Mouse (Mus musculus) limb, embryonic 14.5 days (tissue): ENCODE results near the gene Zic1. TPM values are rescaled to one million over a fixed set of nuclear protein-coding genes. Genes with fewer than 3 reads are reported as not detected.

ENCODE experiments used
- ATAC-seq: fragments of 200-750 bp; cut with Nextera tagmentation; 2 replicates; pipeline ENCODE4 v1.8.0; 2017; ENCODE audit warnings: low read depth, moderate number of reproducible peaks, moderate TSS enrichment; ENCODE audit not compliant: low FRiP score
- DNase-seq: peaks from one replicate; pipeline ENCODE4 v3.0.0-alpha.2; 2015; ENCODE audit warnings: low spot score
- H3K27ac ChIP-seq: fragments of 300-500 bp; sonication (generic); replicated peaks from 2 replicates; pipeline ENCODE4 v1.5.1; 2014; ENCODE audit warnings: low read depth, mild to moderate bottlenecking, low read length, moderate library complexity, mixed read lengths
- H3K27me3 ChIP-seq: fragments of 300-500 bp; sonication (generic); 2 replicates; pipeline ENCODE4 v1.6.1; 2014; ENCODE audit warnings: low read length, mixed read lengths; ENCODE audit not compliant: control insufficient read depth, insufficient read depth
- H3K36me3 ChIP-seq: fragments of 300-500 bp; sonication (generic); 2 replicates; pipeline ENCODE4 v1.6.1; 2014; ENCODE audit warnings: mild to moderate bottlenecking, low read length, moderate library complexity, mixed read lengths; ENCODE audit not compliant: control insufficient read depth, insufficient read depth
- H3K4me1 ChIP-seq: fragments of 300-500 bp; sonication (generic); 2 replicates; pipeline ENCODE4 v1.6.1; 2014; ENCODE audit warnings: antibody characterized with exemption, low read length, mixed read lengths; ENCODE audit not compliant: control insufficient read depth, insufficient read depth
- H3K4me2 ChIP-seq: fragments of 300-500 bp; sonication (generic); replicated peaks from 2 replicates; pipeline ENCODE4 v1.6.1; 2014; ENCODE audit warnings: low read depth, mild to moderate bottlenecking, low read length, moderate library complexity; ENCODE audit not compliant: severe bottlenecking
- H3K4me3 ChIP-seq: fragments of 300-500 bp; sonication (generic); replicated peaks from 2 replicates; pipeline ENCODE4 v1.5.1; 2014; ENCODE audit warnings: low read length
- H3K9ac ChIP-seq: fragments of 300-500 bp; sonication (generic); 2 replicates; pipeline ENCODE4 v1.6.1; 2014; ENCODE audit warnings: mild to moderate bottlenecking, low read depth, low read length, moderate library complexity; ENCODE audit not compliant: severe bottlenecking
- H3K9me3 ChIP-seq: fragments of 300-500 bp; sonication (generic); 2 replicates; pipeline ENCODE4 v1.6.1; 2016; ENCODE audit warnings: low read length; ENCODE audit not compliant: control insufficient read depth
- POLR2A ChIP-seq: fragments of 200-500 bp; IDR thresholded peaks from 2 replicates; pipeline ENCODE4 v1.8.0; 2012; ENCODE audit warnings: inconsistent platforms, mild to moderate bottlenecking, moderate library complexity, borderline replicate concordance; ENCODE audit not compliant: insufficient read depth, insufficient read length; ENCODE audit errors: extremely low read depth
- WGBS: fragments of 180-500 bp; shearing (Covaris S2); extraction: QIAGEN DNeasy Blood & Tissue Kit; methylation state at CpG from one replicate; pipeline ENCODE4 v1.1.7; 2014; 5-methylcytosine and 5-hydroxymethylcytosine counted together
- polyA plus RNA-seq, 2 experiments: library from polyadenylated mRNA; depleted of rRNA in 1 of 2; stranded (reverse) in 1 of 2; unstranded in 1 of 2; fragments of >200 nt; fragmentation: Nextera tagmentation in 1 of 2; extraction: Ambion mirVana in 1 of 2; gene quantifications; 2 replicates each; pipeline versions ENCODE4 v1.2.1 to v1.2.3; 2012 to 2014

The Zic1 gene
- polyA plus RNA-seq, 2 experiments = 0.21 to 6.0 TPM

DNA sequence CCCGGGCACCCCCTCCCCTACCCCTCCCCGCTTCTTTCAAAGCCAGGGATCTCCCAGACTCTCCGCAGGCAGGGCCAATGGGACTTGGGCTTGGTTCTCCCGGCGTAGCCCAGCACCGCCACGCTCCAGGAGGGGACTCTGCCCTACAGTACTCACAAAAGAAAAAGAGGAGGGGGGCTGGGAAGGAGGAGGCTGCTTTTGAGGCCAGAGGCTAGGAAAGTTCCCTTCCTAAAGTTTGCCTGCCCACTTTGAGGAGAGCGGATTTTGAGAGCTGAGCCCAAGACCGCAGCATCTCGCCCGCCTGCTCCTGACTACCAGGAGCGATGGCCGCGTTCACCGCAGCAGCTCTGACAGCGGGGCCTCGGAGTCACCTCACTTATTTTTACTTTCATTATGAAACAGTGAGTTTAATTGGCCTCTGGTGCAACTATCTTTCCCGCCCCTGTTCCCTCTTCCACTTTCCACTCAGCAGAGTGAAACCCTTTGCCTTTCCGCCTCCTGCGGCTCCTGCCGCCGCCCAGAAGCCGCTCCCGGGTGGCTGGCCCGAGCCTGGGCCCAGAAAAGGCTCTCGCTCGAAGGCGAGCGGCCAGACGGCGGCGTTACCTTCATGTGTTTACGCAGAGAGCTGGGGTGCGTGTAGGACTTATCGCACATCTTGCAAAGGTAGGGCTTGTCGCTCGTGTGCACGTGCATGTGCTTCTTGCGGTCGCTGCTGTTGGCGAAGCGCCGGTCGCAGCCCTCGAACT, 3.6 kb downstream of the Zic1 start, which contains the start of gene Zic4:
Zic4 (plus strand) TSS at position 558 of the 746 bp plus-strand sequence.
- H3K36me3 ChIP-seq = no peaks in the 10 kb centered on the region
- no peak within 1 kb of the TSS for H3K27ac ChIP-seq
- WGBS = 1% methylated on average over 44 of the region's 45 CpGs
- peak; percentile 21; the same call in 1 of the 2 replicates for ATAC-seq
- peak within 1 kb of the TSS; percentile 34 for H3K4me3 ChIP-seq
- H3K9me3 ChIP-seq = no peaks in the 10 kb centered on the region
- peaks cover 86% of the 10 kb centered on the region for H3K27me3 ChIP-seq
- peak within 1 kb of the TSS; percentile 47 for H3K4me2 ChIP-seq
- peaks cover 3% of the 10 kb centered on the region; the same call in 1 of the 2 replicates for H3K4me1 ChIP-seq
- TF ChIP-seq POLR2A = no peak
- H3K9ac ChIP-seq = peak within 1 kb of the TSS; percentile 34; the same call in 1 of the 2 replicates
- DNase-seq = no peak

DNA sequence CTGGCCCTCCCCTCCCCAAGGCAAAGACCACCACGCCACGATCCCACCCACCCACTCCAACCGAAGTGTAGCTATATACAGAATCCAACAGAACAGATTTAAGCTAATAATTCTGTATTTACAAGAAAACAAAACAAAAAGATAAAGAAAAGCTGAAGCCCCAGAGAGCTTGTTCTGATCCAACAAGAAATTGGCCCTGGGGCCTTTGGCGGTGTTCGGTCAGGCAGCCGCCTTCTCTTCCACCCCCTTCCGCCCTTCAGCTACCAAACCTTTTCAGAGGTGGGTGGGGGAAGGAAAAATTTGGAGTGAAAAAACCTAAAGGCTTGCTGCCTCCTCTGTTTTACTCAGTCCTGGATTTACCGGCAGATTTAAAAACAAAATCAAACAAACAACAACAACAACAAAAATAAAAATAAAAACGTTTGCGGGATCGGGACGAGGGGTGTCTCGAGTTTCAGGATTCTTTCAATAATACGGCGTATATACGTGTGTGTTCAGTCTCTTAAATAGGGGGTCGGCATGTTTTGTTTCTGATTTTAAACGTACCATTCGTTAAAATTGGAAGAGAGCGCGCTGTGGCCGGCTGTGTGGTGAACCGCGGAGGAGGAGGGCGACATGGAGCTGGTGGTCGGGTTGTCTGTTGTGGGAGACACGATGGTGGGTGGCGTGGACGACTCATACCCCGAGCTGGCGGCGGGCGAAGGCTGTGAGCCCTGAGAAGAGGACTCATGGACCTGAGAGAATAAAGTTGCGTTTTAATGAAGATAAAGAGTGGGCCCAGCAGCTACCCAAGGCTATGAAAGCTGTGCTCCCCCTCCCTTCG, 4.4 kb downstream of the Zic1 start:
- H3K4me2 ChIP-seq = peak overlapping the region; percentile 47; the same call in 1 of the 2 replicates
- peaks cover 86% of the 10 kb centered on the region for H3K27me3 ChIP-seq
- H3K9me3 ChIP-seq = no peaks in the 10 kb centered on the region
- ATAC-seq (no peak), DNase-seq (no peak)
- 1% methylated on average over 35 of the region's 35 CpGs for WGBS
- H3K9ac ChIP-seq = no peak overlapping the region
- no peak for TF ChIP-seq POLR2A
- peaks cover 3% of the 10 kb centered on the region; the same call in 1 of the 2 replicates for H3K4me1 ChIP-seq
- H3K36me3 ChIP-seq = no peaks in the 10 kb centered on the region
- H3K27ac ChIP-seq = no peak overlapping the region
- peak overlapping the region; percentile 34; the same call in 1 of the 2 replicates for H3K4me3 ChIP-seq

DNA sequence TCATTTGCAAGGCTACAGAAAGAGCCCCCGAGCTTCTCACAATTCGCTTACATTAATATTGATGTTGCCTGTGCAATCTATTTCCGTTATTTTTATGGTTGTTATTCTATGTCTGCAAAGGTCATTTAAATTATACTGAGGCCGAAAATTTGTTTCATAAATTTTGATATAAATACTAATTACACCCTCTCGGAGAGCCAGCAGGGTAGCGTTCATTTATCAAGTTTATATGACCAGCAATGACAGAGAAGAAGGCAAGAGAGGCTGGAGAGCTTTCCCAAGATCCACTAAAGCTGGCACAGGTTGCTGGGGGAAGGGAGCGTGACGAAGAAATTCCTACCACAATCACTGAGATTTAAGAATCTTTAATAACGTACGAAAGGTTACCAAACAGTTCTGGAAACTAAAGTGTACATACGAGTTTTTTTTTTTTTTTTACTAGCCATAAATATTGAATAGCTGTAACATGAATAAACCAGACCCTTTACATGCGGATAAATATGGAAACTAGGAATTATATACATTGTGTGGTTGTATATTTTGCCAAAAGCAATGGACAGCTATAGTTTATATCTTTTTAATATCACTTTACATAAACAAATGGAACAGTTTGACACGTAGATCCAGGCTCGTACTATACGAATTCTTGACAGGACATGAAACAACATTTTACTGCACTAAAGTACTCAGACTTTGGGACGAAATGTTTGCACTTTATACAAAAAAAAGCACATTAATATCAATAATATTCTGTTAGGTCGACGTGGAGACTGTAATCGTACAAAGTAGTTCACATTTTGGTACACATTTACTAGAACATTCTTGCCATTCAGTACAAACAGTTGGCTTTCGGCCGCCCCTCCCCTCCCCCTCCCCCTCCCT, 5.2 kb downstream of the Zic1 start:
- H3K4me2 ChIP-seq = no peak overlapping the region
- H3K4me1 ChIP-seq = peaks cover 3% of the 10 kb centered on the region; the same call in 1 of the 2 replicates
- H3K9me3 ChIP-seq = no peaks in the 10 kb centered on the region
- ATAC-seq (no peak), DNase-seq (no peak)
- H3K36me3 ChIP-seq = no peaks in the 10 kb centered on the region
- no peak overlapping the region for H3K27ac ChIP-seq
- no peak overlapping the region for H3K4me3 ChIP-seq
- H3K9ac ChIP-seq = no peak overlapping the region
- peaks cover 88% of the 10 kb centered on the region for H3K27me3 ChIP-seq
- TF ChIP-seq POLR2A = no peak
- 4% methylated on average over 21 of the region's 21 CpGs for WGBS

DNA sequence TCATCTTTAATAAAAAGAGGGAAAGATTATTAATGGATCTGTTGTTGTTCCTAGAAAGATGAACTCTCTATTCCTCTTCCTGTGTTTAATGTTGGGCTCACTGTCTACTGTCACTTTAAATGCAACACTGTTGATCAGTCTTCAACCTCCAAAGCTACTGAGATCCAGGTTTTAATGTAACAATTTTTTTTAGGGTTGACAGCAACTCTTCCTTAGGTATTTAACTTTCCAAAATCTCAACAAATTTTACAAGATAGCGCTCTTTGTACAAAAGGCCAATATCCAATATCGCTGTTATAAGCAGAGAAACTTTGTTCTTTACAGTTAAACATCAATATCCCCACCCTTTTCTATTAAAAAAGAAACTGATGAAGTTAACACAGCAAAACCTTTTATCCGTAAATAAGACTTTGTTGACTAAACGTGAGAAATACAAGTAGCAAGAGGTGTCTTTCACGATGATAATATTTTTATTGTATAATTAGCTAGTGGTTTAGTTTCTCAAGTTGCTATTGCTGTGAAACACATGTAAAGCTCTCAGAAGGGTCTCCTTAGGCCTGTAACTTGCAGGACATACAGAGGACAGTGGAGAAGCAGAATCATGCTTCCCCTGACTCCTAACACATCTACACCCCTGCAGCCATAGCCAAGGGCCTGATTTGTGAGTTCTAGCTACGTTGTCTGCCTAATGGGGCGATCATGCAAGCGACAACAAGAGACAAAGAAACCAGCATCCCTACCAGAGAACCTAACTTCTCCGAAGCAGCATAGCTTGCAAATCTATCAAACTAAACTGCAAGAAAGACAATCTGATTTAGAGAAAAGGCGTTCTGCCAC, 6.5 kb downstream of the Zic1 start:
- Histone ChIP-seq H3K9me3 (no peaks in the 10 kb centered on the region), H3K4me1 (peaks cover 3% of the 10 kb centered on the region; the same call in 1 of the 2 replicates), H3K27me3 (peaks cover 89% of the 10 kb centered on the region), H3K27ac (no peak overlapping the region), H3K4me2 (no peak overlapping the region), H3K36me3 (no peaks in the 10 kb centered on the region), H3K4me3 (no peak overlapping the region), H3K9ac (no peak overlapping the region)
- WGBS = 10% methylated on average over 10 of the region's 10 CpGs
- TF ChIP-seq POLR2A = no peak
- DNase-seq (no peak), ATAC-seq (no peak)
